Mouse (Mus musculus) left cerebral cortex, adult 9 months (tissue): ENCODE results near the gene Abcb10.
"Not testable (repeated sequence)": the region's sequence is repeated elsewhere in the genome, so short reads cannot be mapped to it uniquely, and the experiment has no call there.

Experiments
- DNase-seq, 2 experiments: peaks; one replicate each; pipeline ENCODE4 v3.0.0; 2022; ENCODE audit warnings: low spot score in 2 of 2

Abcb10 gene

GRCm38 (mm10) chr8:123981674-123982073 is 1.2 kb downstream of the Abcb10 start:
- peak in 1 of 2 experiments; percentile 39 for DNase-seq

- no peak for DNase-seq
Measured at GRCm38 (mm10) chr8:123980239-123980638, 2.7 kb downstream of the Abcb10 start.

GRCm38 (mm10) chr8:123978926-123979325 is 4.0 kb downstream of the Abcb10 start:
- DNase-seq, result no peak

- DNase-seq, result no peak
Measured at GRCm38 (mm10) chr8:123978166-123978838, 4.6 kb downstream of the Abcb10 start.

- DNase-seq, result no peak
Measured at GRCm38 (mm10) chr8:123977499-123977898, 5.4 kb downstream of the Abcb10 start.

- no peak for DNase-seq
Measured at GRCm38 (mm10) chr8:123973495-123973894, 9.4 kb downstream of the Abcb10 start.

- DNase-seq, result no peak
Measured at GRCm38 (mm10) chr8:123966896-123967295, 16.0 kb downstream of the Abcb10 start.

GRCm38 (mm10) chr8:123961371-123961770 is 21.6 kb downstream of the Abcb10 start:
- DNase-seq, result no peak

- not testable (repeated sequence) for DNase-seq
Measured at GRCm38 (mm10) chr8:123960556-123960955, 22.4 kb downstream of the Abcb10 start.

- no peak for DNase-seq
Measured at GRCm38 (mm10) chr8:123960056-123960455, 22.9 kb downstream of the Abcb10 start.

- no peak for DNase-seq
Measured at GRCm38 (mm10) chr8:123959473-123959872, 23.4 kb downstream of the Abcb10 start.

- peak in 1 of 2 experiments; percentile 23 for DNase-seq
Measured at GRCm38 (mm10) chr8:123958130-123958529, 24.8 kb downstream of the Abcb10 start.

- no peak for DNase-seq
Measured at GRCm38 (mm10) chr8:123954246-123954645, 28.7 kb downstream of the Abcb10 start.

- DNase-seq, result no peak
Measured at GRCm38 (mm10) chr8:123953686-123954085, 29.2 kb downstream of the Abcb10 start.

GRCm38 (mm10) chr8:123950077-123950802 is 32.7 kb downstream of the Abcb10 start:
- DNase-seq, result peak in 1 of 2 experiments; percentile 49

GRCm38 (mm10) chr8:123949686-123949986 is 33.3 kb downstream of the Abcb10 start:
- DNase-seq, result no peak

- DNase-seq, result peak; percentile 94 to 99
Measured at GRCm38 (mm10) chr8:123948942-123949685, 33.8 kb downstream of the Abcb10 start, which contains the start of gene Nup133. Gene Nup133, minus strand, starts transcription at chr8:123949265.

GRCm38 (mm10) chr8:123929026-123929425 is 53.9 kb downstream of the Abcb10 start:
- DNase-seq, result no peak

- DNase-seq, result no peak
Measured at GRCm38 (mm10) chr8:123925671-123926070, 57.3 kb downstream of the Abcb10 start.

GRCm38 (mm10) chr8:123924719-123925118 is 58.2 kb downstream of the Abcb10 start:
- DNase-seq, result peak; percentile 59 to 90

GRCm38 (mm10) chr8:123914635-123915034 is 68.3 kb downstream of the Abcb10 start:
- DNase-seq, result no peak

- peak; percentile 52 to 64 for DNase-seq
Measured at GRCm38 (mm10) chr8:123912265-123912664, 70.7 kb downstream of the Abcb10 start.

- DNase-seq, result no peak
Measured at GRCm38 (mm10) chr8:123907604-123908003, 75.3 kb downstream of the Abcb10 start.
